Mouse (Mus musculus) bone marrow, adult 2 months (tissue): ENCODE results near the gene Gpr152. TPM values are rescaled to one million over a fixed set of nuclear protein-coding genes. Genes with fewer than 3 reads are reported as not detected.

Experiments used
- H3K27ac ChIP-seq: fragments of 200-500 bp; 2 replicates; pipeline ENCODE4 v1.5.1; 2012; ENCODE audit warnings: low read depth, mild to moderate bottlenecking, control low read depth, inconsistent platforms, low read length; ENCODE audit not compliant: control insufficient read depth, poor library complexity, insufficient read depth
- H3K4me1 ChIP-seq: fragments of 200-500 bp; 2 replicates; pipeline ENCODE4 v1.6.1; 2011; ENCODE audit warnings: low read length; ENCODE audit not compliant: control insufficient read depth, insufficient read depth
- H3K4me3 ChIP-seq: fragments of 200-500 bp; replicated peaks from 2 replicates; pipeline ENCODE3; 2011; ENCODE audit warnings: mild to moderate bottlenecking, low read depth, low read length, control low read depth; ENCODE audit not compliant: control insufficient read depth
- CTCF ChIP-seq: fragments of 200-500 bp; IDR thresholded peaks from 2 replicates; pipeline ENCODE4 v1.5.1; 2011; ENCODE audit warnings: low read length, control low read depth; ENCODE audit not compliant: control insufficient read depth, insufficient read depth
- POLR2A ChIP-seq: fragments of 200-500 bp; IDR thresholded peaks from 2 replicates; pipeline ENCODE4 v1.6.1; 2011; ENCODE audit warnings: low read depth, mild to moderate bottlenecking, control low read depth, low read length, borderline replicate concordance; ENCODE audit not compliant: control insufficient read depth
- WGBS: fragments of 180-500 bp; shearing (Covaris S2); methylation state at CpG from one replicate; pipeline ENCODE4 v1.1.7; 2018; 5-methylcytosine and 5-hydroxymethylcytosine counted together
- polyA plus RNA-seq: library from polyadenylated mRNA; stranded (reverse); fragments of >200 nt; gene quantifications from 2 replicates; pipeline ENCODE4 v1.2.4, GENCODE M21; 2011; ENCODE audit warnings: low replicate concordance; ENCODE audit not compliant: missing spikeins, insufficient read depth, insufficient read length

The Gpr152 gene
- polyA plus RNA-seq, 1 experiment = not detected

- no peaks in the 10 kb centered on the region; the same call in 1 of the 2 replicates for H3K4me1 ChIP-seq
- peak within 1 kb of the TSS; percentile 0; the same call in 1 of the 2 replicates for H3K27ac ChIP-seq
- WGBS = 8% methylated on average over 42 of the region's 42 CpGs
- TF ChIP-seq CTCF (no peak), POLR2A (peak; percentile 43; the same call in 1 of the 2 replicates)
- H3K4me3 ChIP-seq = peak within 1 kb of the TSS; percentile 71
Observed at GRCm38 (mm10) chr19:4162646-4163542, 23.3 kb downstream of the Gpr152 start, which contains the start of gene Rps6kb2. Gene Rps6kb2, minus strand, starts transcription at chr19:4163354.

GRCm38 (mm10) chr19:4163543-4163887 lies 23.9 kb downstream of the Gpr152 start:
- Histone ChIP-seq H3K4me1 (no peaks in the 10 kb centered on the region; the same call in 1 of the 2 replicates), H3K27ac (0 out of 2 replicates have a peak overlapping the region, but pooled peaks have one; percentile 0), H3K4me3 (peak overlapping the region; percentile 71)
- TF ChIP-seq CTCF (no peak), POLR2A (no peak)
- 39% methylated on average over 4 of the region's 4 CpGs for WGBS

- no peak for TF ChIP-seq CTCF
- no peak for TF ChIP-seq POLR2A
- no peaks in the 10 kb centered on the region; the same call in 1 of the 2 replicates for H3K4me1 ChIP-seq
- H3K27ac ChIP-seq = no peak overlapping the region
- 80% methylated on average over 3 of the region's 3 CpGs for WGBS
- H3K4me3 ChIP-seq = no peak overlapping the region
Observed at GRCm38 (mm10) chr19:4164100-4164499, 24.5 kb downstream of the Gpr152 start.

GRCm38 (mm10) chr19:4164721-4165120 lies 25.1 kb downstream of the Gpr152 start:
- 38% methylated on average over 2 of the region's 2 CpGs for WGBS
- Histone ChIP-seq H3K4me1 (no peaks in the 10 kb centered on the region; the same call in 1 of the 2 replicates), H3K4me3 (no peak overlapping the region), H3K27ac (no peak overlapping the region; the same call in 1 of the 2 replicates)
- TF ChIP-seq CTCF = no peak
- TF ChIP-seq POLR2A = no peak

GRCm38 (mm10) chr19:4166678-4167476 lies 27.3 kb downstream of the Gpr152 start:
- Histone ChIP-seq H3K4me3 (no peak overlapping the region), H3K27ac (no peak overlapping the region), H3K4me1 (peaks cover 10% of the 10 kb centered on the region)
- WGBS = 82% methylated on average over 9 of the region's 9 CpGs
- TF ChIP-seq CTCF (no peak), POLR2A (no peak)

- TF ChIP-seq CTCF = peak; percentile 90
- peak; percentile 92 for TF ChIP-seq POLR2A
- under 1% methylated on average over 43 of the region's 43 CpGs for WGBS
- H3K27ac ChIP-seq = peak overlapping the region; percentile 89
- peak overlapping the region; percentile 71 for H3K4me3 ChIP-seq
- H3K4me1 ChIP-seq = peaks cover 10% of the 10 kb centered on the region
Observed at GRCm38 (mm10) chr19:4169378-4169784, 29.8 kb downstream of the Gpr152 start.

GRCm38 (mm10) chr19:4169810-4170209 lies 30.2 kb downstream of the Gpr152 start:
- peak overlapping the region; percentile 71 for H3K4me3 ChIP-seq
- WGBS = 6% methylated on average over 27 of the region's 27 CpGs
- TF ChIP-seq CTCF = no peak
- no peak for TF ChIP-seq POLR2A
- peaks cover 10% of the 10 kb centered on the region for H3K4me1 ChIP-seq
- peak overlapping the region; percentile 89 for H3K27ac ChIP-seq
